Mouse (Mus musculus) mouse embryonic stem cell (cell line): Measurements from ENCODE around the gene Ahnak2.
"Not testable (repeated sequence)": the region's sequence is repeated elsewhere in the genome, so short reads cannot be mapped to it uniquely, and the experiment has no call there.

Experiments
- in situ Hi-C, 2 experiments: fragments of 300-500 bp; cut with MboI; formaldehyde crosslinking; loops; 1 replicate in 1 of 2; 3 replicates in 1 of 2; pipeline ENCODE4 v1.14.3; 2019 to 2020; ENCODE audit warnings: low sequenced_read_pairs in 2 of 2, low pct_unique_long_range_greater_than_20kb in 1 of 2, mixed read lengths in 1 of 2; ENCODE audit not compliant: unreplicated experiment in 1 of 2

The Ahnak2 gene

GRCm38 (mm10) chr12:112825901-112826300 lies 23.4 kb upstream of the Ahnak2 start:
- in situ Hi-C loops = no loop called here

- in situ Hi-C loops = no loop called here
Measured at GRCm38 (mm10) chr12:112823221-112823620, 20.8 kb upstream of the Ahnak2 start.

- in situ Hi-C loops = no loop called here
Measured at GRCm38 (mm10) chr12:112822676-112823075, 20.2 kb upstream of the Ahnak2 start.

GRCm38 (mm10) chr12:112821974-112822373 lies 19.5 kb upstream of the Ahnak2 start:
- in situ Hi-C loops = no loop called here

- in situ Hi-C loops = no loop called here
Measured at GRCm38 (mm10) chr12:112821216-112821615, 18.8 kb upstream of the Ahnak2 start.

GRCm38 (mm10) chr12:112820401-112820999 lies 18.0 kb upstream of the Ahnak2 start:
- in situ Hi-C loops = no loop called here

- in situ Hi-C loops = no loop called here
Measured at GRCm38 (mm10) chr12:112819057-112819662, 16.7 kb upstream of the Ahnak2 start.

GRCm38 (mm10) chr12:112816866-112817265 lies 14.4 kb upstream of the Ahnak2 start:
- in situ Hi-C loops = not testable (repeated sequence)

GRCm38 (mm10) chr12:112816294-112816693 lies 13.8 kb upstream of the Ahnak2 start:
- in situ Hi-C loops = no loop called here

GRCm38 (mm10) chr12:112814682-112815470 lies 12.4 kb upstream of the Ahnak2 start:
- in situ Hi-C loops = no loop called here

GRCm38 (mm10) chr12:112813370-112813769 lies 10.9 kb upstream of the Ahnak2 start:
- in situ Hi-C loops = no loop called here

GRCm38 (mm10) chr12:112810092-112810885 lies 7.8 kb upstream of the Ahnak2 start:
- in situ Hi-C loops = no loop called here

- in situ Hi-C loops = loop anchor here in 1 of 2 experiments (5.0 kb wide), 1 partner anchor 62 kb away; no protein-coding TSS in a partner anchor
Measured at GRCm38 (mm10) chr12:112809641-112810040, 7.2 kb upstream of the Ahnak2 start.

GRCm38 (mm10) chr12:112808587-112809364 lies 6.3 kb upstream of the Ahnak2 start, which contains the start of gene Clba1:
Gene Clba1 (plus strand): TSS chr12:112808937.
- in situ Hi-C loops = loop anchor here in 1 of 2 experiments (5.0 kb wide), 1 partner anchor 61 kb away; no protein-coding TSS in a partner anchor

GRCm38 (mm10) chr12:112808212-112808586 lies 5.7 kb upstream of the Ahnak2 start:
- in situ Hi-C loops = loop anchor here in 1 of 2 experiments (5.0 kb wide), 1 partner anchor 61 kb away; no protein-coding TSS in a partner anchor

GRCm38 (mm10) chr12:112807796-112808195 lies 5.3 kb upstream of the Ahnak2 start:
- in situ Hi-C loops = loop anchor here in 1 of 2 experiments (5.0 kb wide), 1 partner anchor 60 kb away; no protein-coding TSS in a partner anchor

- in situ Hi-C loops = loop anchor here in 1 of 2 experiments (5.0 kb wide), 1 partner anchor 59 kb away; no protein-coding TSS in a partner anchor
Measured at GRCm38 (mm10) chr12:112806044-112806443, 3.6 kb upstream of the Ahnak2 start.

GRCm38 (mm10) chr12:112804046-112804445 lies 1.6 kb upstream of the Ahnak2 start:
- in situ Hi-C loops = no loop called here
